In genomic region chr9:75312008-75312407, GRCm38 (mm10) we compare ENCODE assay signal across 8 mouse cellular contexts. TPM values are rescaled to one million over a fixed set of nuclear protein-coding genes. Genes with fewer than 3 reads are reported as not detected.
DNase-seq lines count a peak whose midpoint lies in the region; ATAC-seq and TF ChIP-seq lines count a peak whose summit lies in the region.
"Had no signal": no experiment of that assay in that cellular context is flagged by ENCODE, and none has a peak within 500 bp of the region (broad histone marks: within the 10 kb centered on the region; RNA-seq: fewer than 3 reads in every experiment).

No protein-coding gene starts in this region.

- H3K36me3 ChIP-seq in C2C12 (ENCODE audit: control insufficient read depth, insufficient read depth) (no peaks in the 10 kb centered on the region), ES-Bruce4 (ENCODE audit: control insufficient read depth, insufficient read depth, low read length, poor library complexity, severe bottlenecking) (no peaks in the 10 kb centered on the region)
- no peaks in the 10 kb centered on the region for H3K36me3 ChIP-seq in spleen, adult 2 months (ENCODE audit: control insufficient read depth, insufficient read depth, low read length)
- H3K36me3 ChIP-seq: limb, embryonic 15.5 days had no signal

- H3K79me2 ChIP-seq in C2C12 (ENCODE audit: control insufficient read depth, insufficient read depth) = no peaks in the 10 kb centered on the region

- H3K9ac ChIP-seq in ES-Bruce4 (ENCODE audit: low read depth, poor library complexity, severe bottlenecking) = no peak overlapping the region
- H3K9ac ChIP-seq: limb, embryonic 15.5 days had no signal

- H3ac ChIP-seq in C2C12 (ENCODE audit: control insufficient read depth, insufficient read length, low read depth) = no peak overlapping the region

- H3K9me3 ChIP-seq in ES-Bruce4 (replicated peaks; ENCODE audit: control insufficient read depth, insufficient read depth, low read length, poor library complexity, severe bottlenecking) = no peaks in the 10 kb centered on the region
- H3K9me3 ChIP-seq: limb, embryonic 15.5 days had no signal

- no peaks in the 10 kb centered on the region for H3K4me1 ChIP-seq in ES-Bruce4 (ENCODE audit: control insufficient read depth, insufficient read depth, low read length)
- H3K4me1 ChIP-seq in spleen, adult 2 months (ENCODE audit: control insufficient read depth, insufficient read depth, insufficient read length) = no peaks in the 10 kb centered on the region

- peak; percentile 51 for TF ChIP-seq CTCF in C2C12 (IDR thresholded peaks at IDR 0.05; ENCODE audit: control insufficient read depth, insufficient read depth, insufficient read length)
- TF ChIP-seq CTCF in ES-Bruce4 (IDR thresholded peaks at IDR 0.05; ENCODE audit: low read depth, low read length) = peak; percentile 88
- peak; percentile 62; the same call in 1 of the 2 replicates for TF ChIP-seq CTCF in spleen, adult 2 months (IDR thresholded peaks at IDR 0.05; ENCODE audit: extremely low read depth, insufficient read depth, insufficient read length, insufficient replicate concordance)

- no peak overlapping the region for H3K27ac ChIP-seq in ES-Bruce4 (ENCODE audit: insufficient read depth, low read length)
- H3K27ac ChIP-seq in spleen, adult 2 months (ENCODE audit: insufficient read depth, low read length) = no peak overlapping the region
- H3K27ac ChIP-seq: limb, embryonic 15.5 days had no signal

- DNase-seq in cerebellum, adult 18-20 months = peak; percentile 91 to 94
- DNase-seq in gastrocnemius, adult 8-10 months (ENCODE audit: low spot score in 2 of 2) = peak; percentile 53 to 57
- peak; percentile 56 for DNase-seq in layer of hippocampus, adult 9-10 months (ENCODE audit: low spot score)
- peak in 1 of 2 experiments; percentile 64 for DNase-seq in spleen, adult 2 months (ENCODE audit: low read depth in 1 of 2, low spot score in 2 of 2)

- no peak for TF ChIP-seq POLR2A in ES-Bruce4 (IDR thresholded peaks at IDR 0.05; ENCODE audit: insufficient read depth, low read length)
- no peak for TF ChIP-seq POLR2A in spleen, adult 2 months (IDR thresholded peaks at IDR 0.05; ENCODE audit: low read depth, low read length)

- no peak for TF ChIP-seq EP300 in ES-Bruce4 (IDR thresholded peaks at IDR 0.05; ENCODE audit: insufficient read depth, low read depth, low read length)

- no peaks in the 10 kb centered on the region for H3K27me3 ChIP-seq in C2C12 (ENCODE audit: control insufficient read depth, insufficient read depth, insufficient read length)
- H3K27me3 ChIP-seq in ES-Bruce4 (ENCODE audit: control insufficient read depth, insufficient read depth, low read length, poor library complexity, severe bottlenecking) = no peaks in the 10 kb centered on the region
- no peaks in the 10 kb centered on the region for H3K27me3 ChIP-seq in spleen, adult 2 months (ENCODE audit: control insufficient read depth, insufficient read depth, low read length)
- H3K27me3 ChIP-seq: limb, embryonic 15.5 days had no signal

- ATAC-seq in megakaryocyte, adult 5-6 weeks (ENCODE audit: poor library complexity, severe bottlenecking) = peak; percentile 50; the same call in 1 of the 2 replicates

- WGBS in spleen, adult 2 months = 31% methylated on average over 4 of the region's 4 CpGs

- H3K79me3 ChIP-seq in C2C12 (ENCODE audit: low read depth) = no peaks in the 10 kb centered on the region

- H3K4me3 ChIP-seq in C2C12 (ENCODE audit: insufficient read depth, poor library complexity, severe bottlenecking) = no peak overlapping the region
- H3K4me3 ChIP-seq in ES-Bruce4 (ENCODE audit: low read depth, low read length) = no peak overlapping the region
- H3K4me3 ChIP-seq in spleen, adult 2 months (ENCODE audit: extremely low read depth, insufficient read depth, insufficient read length) = no peak overlapping the region
- H3K4me3 ChIP-seq: limb, embryonic 15.5 days had no signal

TF ChIP-seq in C2C12, 6 proteins besides CTCF, POLR2A, EP300 and RAD21:
- TF ChIP-seq MAX (IDR thresholded peaks at IDR 0.05) (no peak), FOSL1 (IDR thresholded peaks at IDR 0.05; ENCODE audit: insufficient read depth, low read length, poor library complexity, severe bottlenecking) (no peak), MYOG (IDR thresholded peaks at IDR 0.05; ENCODE audit: control insufficient read depth, extremely low read depth, insufficient read length) (no peak), MYOD1 (IDR thresholded peaks at IDR 0.05; ENCODE audit: control insufficient read depth, insufficient read length, low read depth) (no peak), USF1 (IDR thresholded peaks at IDR 0.05; ENCODE audit: low read depth) (no peak), CEBPB (IDR thresholded peaks at IDR 0.05; ENCODE audit: low read depth) (no peak)

RNA-seq across cellular contexts. Expression of gene Gnb5, which starts 5.9 kb away (rescaled TPM):
- polyA plus RNA-seq in C2C12 (2012; fragmentation: generic; extraction: Trizol) (7.2 TPM), ES-Bruce4 (2011; ENCODE audit: insufficient read depth, insufficient read length, low read depth, missing spikeins) (3.3 and 6.5 TPM in 2 replicates)
- total RNA-seq in gastrocnemius, adult 8-10 months (2022) = 10 to 100 TPM in 3 of 4 experiments, 1 to 10 TPM in 1; 8.9 to 13.8 (median 12.0) TPM
- total RNA-seq in megakaryocyte, adult 5-6 weeks (2015) = 0.51 TPM in 1 of 2 replicates, not detected in the other
- 0.29 TPM in 1 of 2 replicates, not detected in the other for total RNA-seq in megakaryocyte, adult 5-6 weeks (2017)
- 3.4 and 3.5 TPM in 2 replicates for polyA plus RNA-seq in spleen, adult 2 months (2012; rRNA removed)

RNA-seq across cellular contexts. Expression of gene Bcl2l10, which starts 35.5 kb away (rescaled TPM):
- polyA plus RNA-seq in C2C12 (2012; fragmentation: generic; extraction: Trizol) = not detected
- not detected in 2 replicates for polyA plus RNA-seq in ES-Bruce4 (2011; ENCODE audit: insufficient read depth, insufficient read length, low read depth, missing spikeins)
- not detected for total RNA-seq in gastrocnemius, adult 8-10 months (2022)
- not detected in 2 replicates for total RNA-seq in megakaryocyte, adult 5-6 weeks (2015)
- not detected in 2 replicates for total RNA-seq in megakaryocyte, adult 5-6 weeks (2017)
- polyA plus RNA-seq in spleen, adult 2 months (2012; rRNA removed) = not detected in 2 replicates
- polyA plus RNA-seq: limb, embryonic 15.5 days had no signal
